Mouse (Mus musculus): ENCODE measurements at regions not wholly inside any gene's neighbourhood (a gene's known extent, or its start where the extent isn't known, plus 50 kb on each side); places are given as distances from the start of the nearest gene placed in this dataset.

GRCm38 (mm10) chr2:81148112-81148511, 531.1 kb downstream of the Nup35 start:
- DNase-seq (ENCODE audit: low spot score), result no peak
- Histone ChIP-seq H3K4me2 (replicated peaks; ENCODE audit: low read depth, low read length) (no peak overlapping the region), H3K9me3 (ENCODE audit: low read length) (no peaks in the 10 kb centered on the region), H3K4me1 (ENCODE audit: insufficient read depth, low read depth, low read length) (no peaks in the 10 kb centered on the region), H3K36me3 (ENCODE audit: insufficient read depth, low read length) (no peaks in the 10 kb centered on the region), H3K9ac (replicated peaks; ENCODE audit: low read depth) (no peak overlapping the region), H3K27me3 (replicated peaks; ENCODE audit: insufficient read depth, low read length) (no peaks in the 10 kb centered on the region), H3K27ac (ENCODE audit: low read length) (no peak overlapping the region), H3K4me3 (ENCODE audit: low read depth, low read length) (no peak overlapping the region)
- 86% methylated on average over 1 of the region's 1 CpGs for WGBS
- ATAC-seq, result no peak
- TF ChIP-seq EP300 (IDR thresholded peaks at IDR 0.05) (no peak), CTCF (IDR thresholded peaks at IDR 0.05) (no peak)

GRCm38 (mm10) chr2:81182421-81182820, 565.4 kb downstream of the Nup35 start:
- no peak overlapping the region for H3K4me3 ChIP-seq (ENCODE audit: low read depth, low read length)
- DNase-seq (ENCODE audit: low spot score) (no peak), ATAC-seq (no peak)
- no peaks in the 10 kb centered on the region for H3K9me3 ChIP-seq (ENCODE audit: low read length)
- no peak overlapping the region for H3K4me2 ChIP-seq (replicated peaks; ENCODE audit: low read depth, low read length)
- no peaks in the 10 kb centered on the region for H3K4me1 ChIP-seq (ENCODE audit: insufficient read depth, low read depth, low read length)
- no peak overlapping the region for H3K9ac ChIP-seq (replicated peaks; ENCODE audit: low read depth)
- H3K27me3 ChIP-seq (replicated peaks; ENCODE audit: insufficient read depth, low read length), result no peaks in the 10 kb centered on the region
- H3K36me3 ChIP-seq (ENCODE audit: insufficient read depth, low read length), result no peaks in the 10 kb centered on the region
- WGBS, result 81% methylated on average over 2 of the region's 2 CpGs
- no peak for TF ChIP-seq EP300 (IDR thresholded peaks at IDR 0.05)
- no peak for TF ChIP-seq CTCF (IDR thresholded peaks at IDR 0.05)
- no peak overlapping the region for H3K27ac ChIP-seq (ENCODE audit: low read length)

- DNase-seq (ENCODE audit: low spot score) (peak; percentile 26), ATAC-seq (no peak)
- Histone ChIP-seq H3K9ac (replicated peaks; ENCODE audit: low read depth) (no peak overlapping the region), H3K4me3 (ENCODE audit: low read depth, low read length) (no peak overlapping the region), H3K27ac (ENCODE audit: low read length) (no peak overlapping the region), H3K9me3 (ENCODE audit: low read length) (no peaks in the 10 kb centered on the region), H3K36me3 (ENCODE audit: insufficient read depth, low read length) (no peaks in the 10 kb centered on the region), H3K27me3 (replicated peaks; ENCODE audit: insufficient read depth, low read length) (no peaks in the 10 kb centered on the region), H3K4me2 (replicated peaks; ENCODE audit: low read depth, low read length) (no peak overlapping the region), H3K4me1 (ENCODE audit: insufficient read depth, low read depth, low read length) (no peaks in the 10 kb centered on the region)
- TF ChIP-seq EP300 (IDR thresholded peaks at IDR 0.05) (no peak), CTCF (IDR thresholded peaks at IDR 0.05) (no peak)
Observed at GRCm38 (mm10) chr2:81185976-81186375, 568.9 kb downstream of the Nup35 start.

GRCm38 (mm10) chr2:81190831-81191230, 573.8 kb downstream of the Nup35 start:
- H3K9me3 ChIP-seq (ENCODE audit: low read length), result no peaks in the 10 kb centered on the region
- DNase-seq (ENCODE audit: low spot score), result no peak
- H3K4me2 ChIP-seq (replicated peaks; ENCODE audit: low read depth, low read length), result no peak overlapping the region
- 64% methylated on average over 1 of the region's 1 CpGs for WGBS
- no peaks in the 10 kb centered on the region for H3K36me3 ChIP-seq (ENCODE audit: insufficient read depth, low read length)
- H3K27me3 ChIP-seq (replicated peaks; ENCODE audit: insufficient read depth, low read length), result no peaks in the 10 kb centered on the region
- H3K4me1 ChIP-seq (ENCODE audit: insufficient read depth, low read depth, low read length), result no peaks in the 10 kb centered on the region
- H3K9ac ChIP-seq (replicated peaks; ENCODE audit: low read depth), result no peak overlapping the region
- no peak overlapping the region for H3K27ac ChIP-seq (ENCODE audit: low read length)
- ATAC-seq, result no peak
- no peak overlapping the region for H3K4me3 ChIP-seq (ENCODE audit: low read depth, low read length)
- TF ChIP-seq CTCF (IDR thresholded peaks at IDR 0.05), result no peak
- TF ChIP-seq EP300 (IDR thresholded peaks at IDR 0.05), result no peak

GRCm38 (mm10) chr2:81200541-81200940, 583.5 kb downstream of the Nup35 start:
- H3K4me3 ChIP-seq (ENCODE audit: low read depth, low read length), result no peak overlapping the region
- H3K4me1 ChIP-seq (ENCODE audit: insufficient read depth, low read depth, low read length), result no peaks in the 10 kb centered on the region
- no peak overlapping the region for H3K4me2 ChIP-seq (replicated peaks; ENCODE audit: low read depth, low read length)
- no peak overlapping the region for H3K27ac ChIP-seq (ENCODE audit: low read length)
- ATAC-seq (no peak), DNase-seq (ENCODE audit: low spot score) (no peak)
- no peak for TF ChIP-seq EP300 (IDR thresholded peaks at IDR 0.05)
- no peak for TF ChIP-seq CTCF (IDR thresholded peaks at IDR 0.05)
- H3K9me3 ChIP-seq (ENCODE audit: low read length), result no peaks in the 10 kb centered on the region
- no peaks in the 10 kb centered on the region for H3K27me3 ChIP-seq (replicated peaks; ENCODE audit: insufficient read depth, low read length)
- H3K9ac ChIP-seq (replicated peaks; ENCODE audit: low read depth), result no peak overlapping the region
- no peaks in the 10 kb centered on the region for H3K36me3 ChIP-seq (ENCODE audit: insufficient read depth, low read length)
